Mouse (Mus musculus) lung, embryonic 15.5 days (tissue): ENCODE results near the gene 1810024B03Rik. TPM values are rescaled to one million over a fixed set of nuclear protein-coding genes. Genes with fewer than 3 reads are reported as not detected.
A peak's percentile ranks its signal among the peaks of the same experiment; 100 is the strongest.

ENCODE experiments used
- ATAC-seq: fragments of 200-750 bp; cut with Nextera tagmentation; 2 replicates; pipeline ENCODE4 v1.8.0; 2017; ENCODE audit warnings: moderate number of reproducible peaks, borderline replicate concordance; ENCODE audit not compliant: low FRiP score, low TSS enrichment; ENCODE audit errors: extremely low read depth
- H3K27ac ChIP-seq: fragments of 300-500 bp; sonication (generic); 2 replicates; pipeline ENCODE4 v1.5.1; 2015; ENCODE audit warnings: moderate library complexity, mild to moderate bottlenecking, inconsistent platforms
- H3K27me3 ChIP-seq: fragments of 300-500 bp; sonication (generic); 2 replicates; pipeline ENCODE4 v1.6.1; 2015; ENCODE audit warnings: inconsistent platforms
- H3K36me3 ChIP-seq: fragments of 300-500 bp; sonication (generic); 2 replicates; pipeline ENCODE4 v1.6.1; 2015; ENCODE audit warnings: inconsistent platforms
- H3K4me1 ChIP-seq: fragments of 300-500 bp; sonication (generic); 2 replicates; pipeline ENCODE4 v1.6.1; 2015; ENCODE audit warnings: inconsistent platforms
- H3K4me2 ChIP-seq: fragments of 300-500 bp; sonication (generic); 2 replicates; pipeline ENCODE4 v1.6.1; 2015; ENCODE audit warnings: inconsistent platforms, mild to moderate bottlenecking, moderate library complexity
- H3K4me3 ChIP-seq: fragments of 300-500 bp; sonication (generic); 2 replicates; pipeline ENCODE4 v1.5.1; 2015; ENCODE audit warnings: mild to moderate bottlenecking, inconsistent platforms
- H3K9ac ChIP-seq: fragments of 300-500 bp; sonication (generic); 2 replicates; pipeline ENCODE4 v1.6.1; 2015; ENCODE audit warnings: inconsistent platforms
- H3K9me3 ChIP-seq: fragments of 300-500 bp; sonication (generic); 2 replicates; pipeline ENCODE4 v1.6.1; 2016; ENCODE audit warnings: inconsistent platforms
- WGBS: fragments of 180-500 bp; shearing (Covaris S2); methylation state at CpG from one replicate; pipeline ENCODE4 v1.1.7; 2015; 5-methylcytosine and 5-hydroxymethylcytosine counted together
- polyA plus RNA-seq: library from polyadenylated mRNA; unstranded; fragments of >200 nt; fragmentation: Nextera tagmentation; extraction: Ambion mirVana; gene quantifications from 2 replicates; pipeline ENCODE4 v1.2.1, GENCODE M21; 2015

1810024B03Rik gene
- polyA plus RNA-seq, 1 experiment from 2014 or later, result 1.9 TPM

- Histone ChIP-seq H3K4me1 (peaks cover 22% of the 10 kb centered on the region), H3K36me3 (peaks cover 9% of the 10 kb centered on the region), H3K27ac (no peak overlapping the region), H3K4me3 (no peak overlapping the region), H3K9me3 (no peaks in the 10 kb centered on the region), H3K27me3 (no peaks in the 10 kb centered on the region), H3K4me2 (no peak overlapping the region), H3K9ac (no peak overlapping the region)
- ATAC-seq, result no peak
- 75% methylated on average over 3 of the region's 3 CpGs for WGBS
These were observed 62.4 kb downstream of the 1810024B03Rik start for GRCm38 (mm10) chr2:127145699-127146098.

- peak; percentile 95 for ATAC-seq
- peak within 1 kb of the TSS; percentile 72 for H3K4me3 ChIP-seq
- no peaks in the 10 kb centered on the region for H3K9me3 ChIP-seq
- H3K27ac ChIP-seq, result 0 out of 2 replicates have a peak within 1 kb of the TSS, but pooled peaks have one; percentile 4
- peaks cover 24% of the 10 kb centered on the region for H3K36me3 ChIP-seq
- peak within 1 kb of the TSS; percentile 66 for H3K9ac ChIP-seq
- no peaks in the 10 kb centered on the region for H3K27me3 ChIP-seq
- H3K4me2 ChIP-seq, result peak within 1 kb of the TSS; percentile 83
- WGBS, result 3% methylated on average over 31 of the region's 31 CpGs
- H3K4me1 ChIP-seq, result peaks cover 22% of the 10 kb centered on the region
These were observed 64.7 kb downstream of the 1810024B03Rik start, which contains the start of gene Itpripl1 for GRCm38 (mm10) chr2:127143158-127144063. Gene Itpripl1, minus strand, starts transcription at chr2:127143442.

- H3K27ac ChIP-seq, result no peak overlapping the region
- 0 out of 2 replicates have a peak, but pooled peaks have one; percentile 15 for ATAC-seq
- H3K36me3 ChIP-seq, result peaks cover 24% of the 10 kb centered on the region
These were observed 65.4 kb downstream of the 1810024B03Rik start for GRCm38 (mm10) chr2:127142577-127143157.

GRCm38 (mm10) chr2:127142031-127142430 lies 66.0 kb downstream of the 1810024B03Rik start:
- ATAC-seq, result no peak
- H3K9me3 ChIP-seq, result no peaks in the 10 kb centered on the region
- 75% methylated on average over 10 of the region's 10 CpGs for WGBS
- H3K4me3 ChIP-seq, result peak overlapping the region; percentile 72
- no peaks in the 10 kb centered on the region for H3K27me3 ChIP-seq
- H3K27ac ChIP-seq, result no peak overlapping the region
- H3K4me1 ChIP-seq, result peaks cover 34% of the 10 kb centered on the region
- H3K4me2 ChIP-seq, result peak overlapping the region; percentile 83
- H3K36me3 ChIP-seq, result peaks cover 24% of the 10 kb centered on the region
- H3K9ac ChIP-seq, result no peak overlapping the region

More at GRCm38 (mm10) chr2:127142577-127143157, 65.4 kb downstream of the 1810024B03Rik start:
- Histone ChIP-seq H3K9me3 (no peaks in the 10 kb centered on the region), H3K4me1 (peaks cover 28% of the 10 kb centered on the region), H3K4me3 (peak overlapping the region; percentile 72), H3K4me2 (peak overlapping the region; percentile 83), H3K27me3 (no peaks in the 10 kb centered on the region), H3K9ac (peak overlapping the region; percentile 66)
- WGBS, result 11% methylated on average over 6 of the region's 6 CpGs

DNA sequence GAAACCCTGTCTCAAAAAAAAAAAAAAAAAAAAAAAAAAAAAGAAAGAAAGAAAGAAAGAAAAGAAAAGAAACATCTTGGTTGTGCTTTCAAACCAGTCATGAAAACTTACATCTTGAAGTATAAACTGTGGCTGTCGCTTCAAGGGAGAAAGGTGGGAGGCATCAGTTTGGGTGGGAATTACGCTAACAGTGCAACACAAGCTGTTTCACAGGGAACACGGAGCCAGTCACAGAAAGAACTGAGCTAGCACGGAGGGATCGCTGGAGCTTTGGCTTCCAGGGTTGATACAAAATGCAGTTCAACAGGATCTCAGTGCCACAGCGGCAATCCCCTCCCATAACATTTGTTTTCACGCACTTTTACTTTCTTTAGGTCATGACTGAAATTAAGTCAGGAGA lies 68.1 kb downstream of the 1810024B03Rik start:
- no peak overlapping the region for H3K4me3 ChIP-seq
- H3K4me2 ChIP-seq, result no peak overlapping the region
- H3K27ac ChIP-seq, result no peak overlapping the region
- H3K36me3 ChIP-seq, result peaks cover 24% of the 10 kb centered on the region
- H3K4me1 ChIP-seq, result peaks cover 41% of the 10 kb centered on the region
- ATAC-seq, result no peak
- H3K27me3 ChIP-seq, result no peaks in the 10 kb centered on the region
- no peaks in the 10 kb centered on the region for H3K9me3 ChIP-seq
- WGBS, result 95% methylated on average over 7 of the region's 7 CpGs
- H3K9ac ChIP-seq, result no peak overlapping the region

DNA sequence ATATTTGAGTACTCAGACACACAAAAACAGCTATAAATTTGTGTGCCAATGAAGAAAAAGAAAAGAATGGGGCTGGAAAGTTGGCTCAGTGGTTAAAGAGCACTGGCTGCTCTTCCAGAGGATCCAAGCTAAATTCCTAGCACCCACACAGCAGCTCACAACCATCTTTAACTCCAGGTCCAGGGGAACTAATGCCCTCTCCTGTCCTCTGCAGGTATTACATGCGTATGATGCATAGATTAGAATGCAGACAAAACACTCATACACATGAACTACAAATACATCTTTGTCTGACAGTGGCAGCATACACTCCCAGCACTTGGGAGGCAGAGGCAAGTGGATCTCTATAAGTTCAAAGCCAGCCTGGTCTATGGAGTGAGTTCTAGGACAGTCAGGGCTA lies 68.5 kb downstream of the 1810024B03Rik start:
- Histone ChIP-seq H3K4me1 (peaks cover 41% of the 10 kb centered on the region), H3K4me2 (no peak overlapping the region), H3K9ac (no peak overlapping the region), H3K27ac (no peak overlapping the region), H3K36me3 (peaks cover 24% of the 10 kb centered on the region), H3K27me3 (no peaks in the 10 kb centered on the region), H3K4me3 (no peak overlapping the region), H3K9me3 (no peaks in the 10 kb centered on the region)
- 96% methylated on average over 1 of the region's 1 CpGs for WGBS
- no peak for ATAC-seq

DNA sequence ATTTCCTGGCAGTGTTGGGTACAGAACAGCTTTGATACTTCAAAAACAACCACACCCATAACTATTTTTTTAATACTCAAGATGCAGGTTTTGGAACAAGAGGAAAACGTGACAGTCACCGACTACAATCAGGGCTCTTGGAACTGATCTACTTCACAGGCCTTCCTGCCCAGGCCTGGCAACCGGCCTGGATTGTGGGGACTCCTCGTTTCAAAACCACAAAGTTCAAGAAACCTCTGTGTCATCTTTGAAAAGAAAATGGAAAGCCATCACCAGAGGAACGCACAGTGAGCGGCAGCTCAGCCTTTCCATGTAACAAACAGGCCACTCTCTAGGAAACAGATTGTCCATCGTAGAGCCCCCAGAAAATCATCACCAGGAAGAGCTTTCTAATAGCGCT lies 69.0 kb downstream of the 1810024B03Rik start:
- Histone ChIP-seq H3K4me2 (no peak overlapping the region), H3K4me1 (peaks cover 41% of the 10 kb centered on the region), H3K36me3 (peaks cover 24% of the 10 kb centered on the region), H3K27ac (no peak overlapping the region), H3K27me3 (no peaks in the 10 kb centered on the region), H3K4me3 (no peak overlapping the region), H3K9ac (no peak overlapping the region), H3K9me3 (no peaks in the 10 kb centered on the region)
- ATAC-seq, result no peak
- whole genome bisulfite sequencing, result 86% methylated on average over 8 of the region's 8 CpGs

GRCm38 (mm10) chr2:127138449-127138848 lies 69.6 kb downstream of the 1810024B03Rik start:
- Histone ChIP-seq H3K9me3 (no peaks in the 10 kb centered on the region), H3K27me3 (no peaks in the 10 kb centered on the region), H3K4me2 (no peak overlapping the region), H3K36me3 (peaks cover 24% of the 10 kb centered on the region), H3K4me1 (peaks cover 38% of the 10 kb centered on the region), H3K27ac (peak overlapping the region; percentile 73), H3K9ac (no peak overlapping the region), H3K4me3 (no peak overlapping the region)
- ATAC-seq, result no peak
- WGBS, result 80% methylated on average over 4 of the region's 4 CpGs

DNA sequence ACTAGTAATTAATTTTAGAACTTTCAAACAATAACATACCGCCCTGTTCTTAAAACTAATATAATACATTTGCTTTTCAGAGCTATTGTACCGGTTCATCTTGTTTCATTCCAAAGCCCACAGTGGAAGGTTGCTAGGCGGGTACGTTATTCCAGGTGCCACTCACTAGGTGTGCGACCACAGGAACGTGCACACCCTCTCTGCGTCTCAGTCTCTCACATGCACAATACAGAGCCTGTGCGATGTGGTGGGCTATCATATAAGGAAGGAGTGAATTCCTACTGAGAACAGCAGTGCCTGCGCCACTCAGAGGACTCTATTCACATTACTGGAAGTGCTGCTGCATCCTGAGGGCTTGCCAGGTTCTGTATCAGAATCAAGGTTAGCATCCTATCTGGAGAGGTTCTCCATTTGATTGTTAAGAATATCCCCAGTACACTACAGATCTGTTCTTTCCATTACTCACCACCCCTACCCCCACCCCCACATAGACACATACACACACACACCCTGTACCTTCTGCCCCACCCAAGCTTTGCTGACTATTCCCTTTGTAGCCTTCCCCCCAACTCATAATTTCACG lies 70.2 kb downstream of the 1810024B03Rik start:
- Histone ChIP-seq H3K4me3 (no peak overlapping the region), H3K36me3 (peaks cover 24% of the 10 kb centered on the region), H3K27ac (peak overlapping the region; percentile 73), H3K9ac (no peak overlapping the region), H3K27me3 (no peaks in the 10 kb centered on the region), H3K4me1 (peaks cover 37% of the 10 kb centered on the region), H3K9me3 (no peaks in the 10 kb centered on the region), H3K4me2 (no peak overlapping the region)
- 60% methylated on average over 10 of the region's 10 CpGs for WGBS
- ATAC-seq, result no peak

- peak overlapping the region; percentile 73 for H3K27ac ChIP-seq
- H3K4me3 ChIP-seq, result no peak overlapping the region
- H3K4me2 ChIP-seq, result peak overlapping the region; percentile 3; the same call in 1 of the 2 replicates
- H3K36me3 ChIP-seq, result peaks cover 24% of the 10 kb centered on the region
- no peak overlapping the region for H3K9ac ChIP-seq
- ATAC-seq, result peak; percentile 19; the same call in 1 of the 2 replicates
- peaks cover 38% of the 10 kb centered on the region for H3K4me1 ChIP-seq
- 3% methylated on average over 5 of the region's 5 CpGs for WGBS
- H3K9me3 ChIP-seq, result no peaks in the 10 kb centered on the region
- H3K27me3 ChIP-seq, result no peaks in the 10 kb centered on the region
These were observed 71.1 kb downstream of the 1810024B03Rik start for GRCm38 (mm10) chr2:127136979-127137378.
